Mouse (Mus musculus) liver, embryonic 15.5 days (tissue): ENCODE measurements around the gene Adam21. TPM values are rescaled to one million over a fixed set of nuclear protein-coding genes. Genes with fewer than 3 reads are reported as not detected.

Experiments used
- ATAC-seq: fragments of 200-750 bp; cut with Nextera tagmentation; 2 replicates; pipeline ENCODE4 v1.8.0; 2017; ENCODE audit warnings: moderate number of reproducible peaks, mild to moderate bottlenecking, moderate library complexity; ENCODE audit not compliant: insufficient read depth
- H3K27ac ChIP-seq: fragments of 300-500 bp; sonication (generic); replicated peaks from 2 replicates; pipeline ENCODE4 v1.5.1; 2015; ENCODE audit warnings: mild to moderate bottlenecking, inconsistent platforms
- H3K27me3 ChIP-seq: fragments of 300-500 bp; sonication (generic); 2 replicates; pipeline ENCODE4 v1.6.1; 2015; ENCODE audit warnings: mild to moderate bottlenecking, inconsistent platforms
- H3K36me3 ChIP-seq: fragments of 300-500 bp; sonication (generic); replicated peaks from 2 replicates; pipeline ENCODE4 v1.6.1; 2015; ENCODE audit warnings: moderate library complexity, mild to moderate bottlenecking, inconsistent platforms
- H3K4me1 ChIP-seq: fragments of 300-500 bp; sonication (generic); replicated peaks from 2 replicates; pipeline ENCODE4 v1.6.1; 2015; ENCODE audit warnings: inconsistent platforms
- H3K4me2 ChIP-seq: fragments of 300-500 bp; sonication (generic); 2 replicates; pipeline ENCODE4 v1.6.1; 2015; ENCODE audit warnings: moderate library complexity, mild to moderate bottlenecking, inconsistent platforms
- H3K4me3 ChIP-seq: fragments of 300-500 bp; sonication (generic); replicated peaks from 2 replicates; pipeline ENCODE4 v1.5.1; 2015; ENCODE audit warnings: mild to moderate bottlenecking, inconsistent platforms
- H3K9ac ChIP-seq: fragments of 300-500 bp; sonication (generic); 2 replicates; pipeline ENCODE4 v1.6.1; 2015; ENCODE audit warnings: moderate library complexity, mild to moderate bottlenecking, inconsistent platforms
- H3K9me3 ChIP-seq: fragments of 300-500 bp; sonication (generic); replicated peaks from 2 replicates; pipeline ENCODE4 v1.6.1; 2016; ENCODE audit warnings: inconsistent platforms
- WGBS: fragments of 180-500 bp; shearing (Covaris S2); methylation state at CpG from one replicate; pipeline ENCODE4 v1.1.7; 2015; ENCODE audit warnings: mixed read lengths; ENCODE audit not compliant: insufficient replicate concordance; 5-methylcytosine and 5-hydroxymethylcytosine counted together
- polyA plus RNA-seq: library from polyadenylated mRNA; unstranded; fragments of >200 nt; fragmentation: Nextera tagmentation; extraction: Ambion mirVana; gene quantifications from 2 replicates; pipeline ENCODE4 v1.2.1, GENCODE M21; 2015

Adam21 gene
- not detected in 2 replicates for polyA plus RNA-seq

DNA sequence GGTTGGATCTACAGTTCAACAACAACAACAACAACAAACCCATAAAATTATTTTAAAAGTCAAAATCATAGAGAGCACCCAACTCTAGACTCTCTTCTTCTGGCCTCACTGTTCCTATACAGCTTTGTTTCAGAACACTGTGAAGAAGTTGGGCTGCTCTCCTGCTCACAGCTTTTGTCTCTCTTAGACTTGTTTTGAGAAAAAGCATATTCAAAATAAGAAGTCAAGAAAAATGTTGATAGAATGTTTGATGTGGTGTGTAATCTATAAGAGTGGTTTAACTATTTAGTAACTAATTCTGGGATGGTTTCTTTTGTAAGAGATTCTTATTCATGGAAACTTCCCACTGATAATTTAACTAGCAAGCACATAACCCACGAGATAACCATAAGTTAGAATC, at the start of gene Adam21:
Gene Adam21, minus strand, starts transcription at position 101 of the 400 bp plus-strand sequence.
- Histone ChIP-seq H3K27ac (no peak within 1 kb of the TSS), H3K4me3 (no peak within 1 kb of the TSS), H3K9me3 (no peaks in the 10 kb centered on the region), H3K4me1 (peaks cover 9% of the 10 kb centered on the region; the same call in 1 of the 2 replicates), H3K4me2 (no peak within 1 kb of the TSS), H3K9ac (no peak within 1 kb of the TSS), H3K27me3 (no peaks in the 10 kb centered on the region), H3K36me3 (peaks cover 19% of the 10 kb centered on the region)
- 61% methylated on average over 1 of the region's 1 CpGs for WGBS
- ATAC-seq = no peak

GRCm38 (mm10) chr12:81616980-81617379, 48.7 kb upstream of the Adam21 start:
- no peak for ATAC-seq
- 32% methylated on average over 7 of the region's 7 CpGs for WGBS
- Histone ChIP-seq H3K27me3 (no peaks in the 10 kb centered on the region), H3K9ac (no peak overlapping the region), H3K36me3 (no peaks in the 10 kb centered on the region), H3K4me1 (no peaks in the 10 kb centered on the region), H3K4me3 (no peak overlapping the region), H3K9me3 (no peaks in the 10 kb centered on the region), H3K27ac (no peak overlapping the region), H3K4me2 (no peak overlapping the region)

- Histone ChIP-seq H3K4me3 (no peak overlapping the region), H3K27ac (no peak overlapping the region), H3K4me2 (no peak overlapping the region), H3K9me3 (no peaks in the 10 kb centered on the region), H3K36me3 (no peaks in the 10 kb centered on the region), H3K9ac (no peak overlapping the region), H3K4me1 (no peaks in the 10 kb centered on the region), H3K27me3 (0 out of 2 replicates have a peak, but pooled peaks cover 6% of the 10 kb centered on the region)
- no peak for ATAC-seq
- WGBS = 64% methylated on average over 6 of the region's 6 CpGs
These were observed 47.5 kb upstream of the Adam21 start for GRCm38 (mm10) chr12:81615807-81616206.

- Histone ChIP-seq H3K9me3 (no peaks in the 10 kb centered on the region), H3K4me3 (no peak overlapping the region), H3K4me1 (no peaks in the 10 kb centered on the region), H3K36me3 (no peaks in the 10 kb centered on the region), H3K27ac (no peak overlapping the region), H3K9ac (no peak overlapping the region), H3K4me2 (no peak overlapping the region), H3K27me3 (peaks cover 12% of the 10 kb centered on the region; the same call in 1 of the 2 replicates)
- ATAC-seq = no peak
These were observed 41.2 kb upstream of the Adam21 start for GRCm38 (mm10) chr12:81609445-81609844.

GRCm38 (mm10) chr12:81604995-81605784, 36.9 kb upstream of the Adam21 start:
- Histone ChIP-seq H3K4me3 (no peak overlapping the region), H3K4me2 (no peak overlapping the region), H3K27ac (no peak overlapping the region), H3K9ac (no peak overlapping the region), H3K4me1 (no peaks in the 10 kb centered on the region), H3K27me3 (peaks cover 27% of the 10 kb centered on the region), H3K9me3 (no peaks in the 10 kb centered on the region), H3K36me3 (no peaks in the 10 kb centered on the region)
- WGBS = 47% methylated on average over 5 of the region's 5 CpGs
- ATAC-seq = no peak

DNA sequence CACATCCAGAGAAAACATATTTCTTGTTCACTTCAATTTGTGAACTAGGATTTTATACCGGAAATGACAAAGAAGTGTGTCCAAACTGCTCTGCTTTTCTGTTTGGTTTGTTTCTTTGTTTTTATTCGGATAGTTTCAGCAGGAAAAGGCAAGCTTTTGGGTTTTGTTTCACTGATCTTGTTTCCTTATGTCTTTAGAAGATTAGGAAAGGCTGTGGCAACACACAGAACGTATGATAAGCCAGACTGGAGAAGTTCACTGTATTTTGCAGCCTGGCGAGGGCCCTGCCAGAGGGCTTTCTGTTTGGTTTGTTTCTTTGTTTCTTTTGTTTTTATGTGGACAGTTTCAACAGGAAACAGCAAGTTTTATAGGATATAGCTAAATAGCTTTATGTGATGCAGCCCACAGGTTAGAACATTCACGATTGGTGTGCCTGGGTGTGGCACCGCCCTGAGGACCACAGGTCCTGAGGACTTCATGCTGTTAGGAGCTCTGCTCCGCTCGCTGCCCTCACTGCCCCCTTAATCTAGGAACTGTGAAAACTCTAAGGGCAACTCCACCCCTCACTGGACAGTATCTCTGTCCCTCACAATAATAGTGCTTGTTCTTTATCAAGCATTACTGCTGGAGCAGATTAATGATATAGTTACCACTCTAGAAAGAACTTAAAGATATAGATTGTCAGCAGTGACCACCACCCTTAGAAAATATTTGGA, 28.4 kb upstream of the Adam21 start:
- ATAC-seq = peak; percentile 32
- H3K4me3 ChIP-seq = no peak overlapping the region
- peak overlapping the region; percentile 15; the same call in 1 of the 2 replicates for H3K9ac ChIP-seq
- WGBS = 22% methylated on average over 8 of the region's 8 CpGs
- H3K27ac ChIP-seq = peak overlapping the region; percentile 85
- no peaks in the 10 kb centered on the region for H3K36me3 ChIP-seq
- no peaks in the 10 kb centered on the region for H3K9me3 ChIP-seq
- H3K4me1 ChIP-seq = peaks cover 24% of the 10 kb centered on the region
- H3K27me3 ChIP-seq = peaks cover 13% of the 10 kb centered on the region; the same call in 1 of the 2 replicates
- peak overlapping the region; percentile 48 for H3K4me2 ChIP-seq

DNA sequence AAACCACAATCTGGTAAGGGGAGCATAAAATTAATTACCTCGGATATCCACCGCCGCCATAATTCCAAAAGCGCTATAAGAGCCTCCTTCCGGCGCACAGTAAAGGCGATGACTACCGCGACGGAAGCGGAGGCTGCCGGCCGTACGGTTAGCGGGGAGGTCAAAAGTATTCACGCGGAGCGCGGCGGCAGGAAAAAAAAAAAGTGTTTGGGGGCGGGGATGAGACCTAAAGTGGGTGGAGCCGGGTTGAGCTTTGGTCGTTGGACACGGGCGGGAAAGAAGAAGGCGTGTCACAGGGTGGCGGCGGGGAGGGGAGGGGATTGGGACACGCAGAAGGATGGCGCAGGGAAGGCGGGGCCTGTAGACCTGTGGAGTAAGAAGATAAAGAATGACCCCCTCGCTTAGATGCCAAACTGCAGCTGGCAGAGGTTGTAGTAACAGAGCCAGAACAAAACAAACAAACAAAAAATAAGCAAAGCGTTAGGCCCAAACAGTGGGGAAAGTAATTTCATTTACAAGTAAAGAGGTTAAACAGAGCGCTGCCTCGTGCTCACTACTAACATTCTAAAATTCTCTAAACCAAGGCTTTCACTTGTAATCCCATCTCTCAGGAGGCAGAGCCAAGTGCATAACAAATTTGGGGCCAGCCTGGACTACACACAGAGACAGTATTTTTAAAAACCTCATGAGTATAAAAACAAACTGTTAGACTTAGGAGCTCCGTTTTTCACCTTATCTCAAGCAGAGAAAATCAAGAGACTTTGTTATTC, 26.8 kb upstream of the Adam21 start, which contains the start of gene Med6:
Gene Med6, minus strand, starts transcription at position 107 of the 770 bp plus-strand sequence.
- peak within 1 kb of the TSS; percentile 67 for H3K4me2 ChIP-seq
- peak within 1 kb of the TSS; percentile 85 for H3K27ac ChIP-seq
- H3K4me3 ChIP-seq = peak within 1 kb of the TSS; percentile 84
- peak; percentile 97 for ATAC-seq
- peak within 1 kb of the TSS; percentile 63 for H3K9ac ChIP-seq
- 1% methylated on average over 36 of the region's 36 CpGs for WGBS
- peaks cover 24% of the 10 kb centered on the region for H3K4me1 ChIP-seq
- H3K9me3 ChIP-seq = no peaks in the 10 kb centered on the region
- peaks cover 7% of the 10 kb centered on the region; the same call in 1 of the 2 replicates for H3K27me3 ChIP-seq
- H3K36me3 ChIP-seq = peaks cover 11% of the 10 kb centered on the region

GRCm38 (mm10) chr12:81567931-81568330, 343 bp downstream of the Adam21 start:
- no peak overlapping the region for H3K4me3 ChIP-seq
- no peaks in the 10 kb centered on the region for H3K9me3 ChIP-seq
- no peaks in the 10 kb centered on the region for H3K27me3 ChIP-seq
- no peak overlapping the region for H3K9ac ChIP-seq
- WGBS = 30% methylated on average over 5 of the region's 5 CpGs
- no peak overlapping the region for H3K27ac ChIP-seq
- peaks cover 9% of the 10 kb centered on the region; the same call in 1 of the 2 replicates for H3K4me1 ChIP-seq
- H3K4me2 ChIP-seq = no peak overlapping the region
- ATAC-seq = no peak
- H3K36me3 ChIP-seq = peaks cover 15% of the 10 kb centered on the region

GRCm38 (mm10) chr12:81564173-81564572, 4.1 kb downstream of the Adam21 start:
- H3K36me3 ChIP-seq = no peaks in the 10 kb centered on the region
- H3K9ac ChIP-seq = no peak overlapping the region
- H3K4me1 ChIP-seq = peaks cover 9% of the 10 kb centered on the region; the same call in 1 of the 2 replicates
- no peak overlapping the region for H3K4me3 ChIP-seq
- 77% methylated on average over 3 of the region's 3 CpGs for WGBS
- H3K27me3 ChIP-seq = no peaks in the 10 kb centered on the region
- no peaks in the 10 kb centered on the region for H3K9me3 ChIP-seq
- no peak overlapping the region for H3K4me2 ChIP-seq
- H3K27ac ChIP-seq = no peak overlapping the region
- no peak for ATAC-seq

DNA sequence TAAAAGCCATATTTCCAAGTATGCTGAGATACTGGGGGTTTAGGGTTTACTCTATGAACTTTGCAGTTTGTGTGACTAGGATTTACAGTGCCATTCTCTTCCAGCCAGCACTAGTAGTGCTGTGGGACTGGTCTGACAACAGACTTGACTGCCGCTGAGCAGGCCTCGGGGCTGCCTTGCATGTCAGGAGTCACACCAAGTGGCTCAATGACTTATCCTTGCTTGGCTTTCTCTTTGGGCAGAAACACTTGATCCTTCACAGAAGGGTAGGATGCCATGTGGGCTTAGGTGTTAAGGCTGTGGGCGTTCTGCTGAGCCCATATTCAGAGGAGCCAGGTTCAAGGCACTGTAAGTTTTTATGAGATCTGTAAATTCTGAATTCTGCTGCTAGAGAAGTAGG, 19.0 kb downstream of the Adam21 start:
- ATAC-seq = no peak
- H3K4me3 ChIP-seq = no peak overlapping the region
- H3K4me1 ChIP-seq = no peaks in the 10 kb centered on the region
- H3K4me2 ChIP-seq = no peak overlapping the region
- WGBS = 61% methylated on average over 3 of the region's 3 CpGs
- no peak overlapping the region for H3K9ac ChIP-seq
- no peaks in the 10 kb centered on the region for H3K36me3 ChIP-seq
- no peak overlapping the region for H3K27ac ChIP-seq
- no peaks in the 10 kb centered on the region for H3K27me3 ChIP-seq
- H3K9me3 ChIP-seq = no peaks in the 10 kb centered on the region

GRCm38 (mm10) chr12:81547163-81547562, 21.1 kb downstream of the Adam21 start:
- H3K9ac ChIP-seq = no peak overlapping the region
- WGBS = 18% methylated on average over 4 of the region's 4 CpGs
- H3K27me3 ChIP-seq = no peaks in the 10 kb centered on the region

More at GRCm38 (mm10) chr12:81547163-81547562, 21.1 kb downstream of the Adam21 start:
- no peaks in the 10 kb centered on the region for H3K9me3 ChIP-seq
- no peaks in the 10 kb centered on the region for H3K4me1 ChIP-seq
- H3K4me2 ChIP-seq = no peak overlapping the region
- no peak overlapping the region for H3K4me3 ChIP-seq
- no peak for ATAC-seq
- H3K27ac ChIP-seq = no peak overlapping the region
- H3K36me3 ChIP-seq = no peaks in the 10 kb centered on the region
